Mouse (Mus musculus) ES-E14 (cell line): ENCODE results near the gene Lonrf2.

ENCODE experiments used
- CHD2 ChIP-seq: IDR thresholded peaks from 2 replicates; pipeline ENCODE4 v1.6.1; 2014; ENCODE audit warnings: mild to moderate bottlenecking, low read depth, low read length, inconsistent platforms
- MAFK ChIP-seq: IDR thresholded peaks from 2 replicates; pipeline ENCODE4 v1.6.1; 2014; ENCODE audit warnings: mild to moderate bottlenecking, low read depth, low read length, inconsistent platforms; ENCODE audit not compliant: insufficient read depth

GRCm38 (mm10) chr1:38795496-38795895 lies 41.0 kb downstream of the Lonrf2 start:
- TF ChIP-seq CHD2 (no peak), MAFK (no peak)
